Comparison of ENCODE assay signal across 19 mouse cellular contexts in genomic region chr1:166846566-166846965, GRCm38 (mm10).
"Had no signal": no experiment of that assay in that cellular context is flagged by ENCODE, and none has a peak within 500 bp of the region (broad histone marks: within the 10 kb centered on the region; RNA-seq: fewer than 3 reads in every experiment).

No protein-coding gene starts in this region.

- H3K27ac ChIP-seq: left cerebral cortex, adult 2 months; limb, embryonic 12.5 days; liver, embryonic 13.5 days; lung, embryonic 15.5 days; macrophage; midbrain, embryonic 15.5 days; neural tube, embryonic 13.5 days; stomach, postnatal 0 days had no signal

- H3K9ac ChIP-seq: limb, embryonic 12.5 days; liver, embryonic 13.5 days; liver, postnatal 0 days; lung, embryonic 15.5 days; midbrain, embryonic 15.5 days; neural tube, embryonic 13.5 days had no signal

- DNase-seq: kidney, adult 11 months; kidney, adult 9 months; kidney, postnatal 10 days; liver; liver, embryonic 13.5 days; liver, postnatal 0 days; lung, postnatal 14 days; retina, postnatal 1 day; thymus, postnatal 14 days had no signal

- H3K36me3 ChIP-seq: limb, embryonic 12.5 days; liver, embryonic 13.5 days; lung, embryonic 15.5 days; midbrain, embryonic 15.5 days; neural tube, embryonic 13.5 days had no signal

- ATAC-seq: inflammation-experienced regulatory T-cells, adult 6 months; liver, postnatal 0 days; midbrain, embryonic 15.5 days had no signal

- H3K4me1 ChIP-seq: liver, embryonic 13.5 days had no signal

- H3K4me3 ChIP-seq: left cerebral cortex, adult 2 months; limb, embryonic 12.5 days; liver, embryonic 13.5 days; lung, embryonic 15.5 days; megakaryocyte, embryonic 14.5 days; midbrain, embryonic 15.5 days; neural tube, embryonic 13.5 days had no signal

- H3K9me3 ChIP-seq: limb, embryonic 12.5 days; liver, embryonic 13.5 days; lung, embryonic 15.5 days; megakaryocyte, embryonic 14.5 days; midbrain, embryonic 15.5 days; neural tube, embryonic 13.5 days had no signal

- H3K27me3 ChIP-seq: limb, embryonic 12.5 days; liver, embryonic 13.5 days; lung, embryonic 15.5 days; midbrain, embryonic 15.5 days; neural tube, embryonic 13.5 days had no signal

- H3K4me2 ChIP-seq: limb, embryonic 12.5 days; liver, embryonic 13.5 days; lung, embryonic 15.5 days; midbrain, embryonic 11.5 days; midbrain, embryonic 15.5 days; neural tube, embryonic 13.5 days had no signal
